In the genomic region with DNA sequence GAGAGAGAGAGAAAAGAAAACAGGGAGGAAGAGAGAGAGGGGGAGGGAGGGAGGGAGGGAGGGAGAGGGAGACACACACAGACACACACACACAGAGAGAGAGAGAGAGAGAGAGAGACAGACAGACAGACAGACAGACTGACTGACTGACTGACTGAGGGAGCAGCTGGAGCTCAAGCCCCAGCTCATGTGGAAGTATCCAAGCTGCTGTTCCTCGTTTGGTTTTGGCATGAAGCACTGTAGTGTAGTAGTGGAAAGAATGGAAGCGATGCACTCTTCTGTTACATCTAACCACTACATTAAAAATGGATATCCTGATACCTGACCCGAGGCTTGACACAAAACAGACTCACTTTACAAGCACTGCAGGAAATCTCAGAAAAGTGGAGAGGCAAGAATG, we compare ENCODE assay signal across 14 mouse cellular contexts. TPM values are rescaled to one million over a fixed set of nuclear protein-coding genes. Genes with fewer than 3 reads are reported as not detected.
DNase-seq lines count a peak whose midpoint lies in the region; ATAC-seq and TF ChIP-seq lines count a peak whose summit lies in the region.
"Had no signal": no experiment of that assay in that cellular context is flagged by ENCODE, and none has a peak within 500 bp of the region (broad histone marks: within the 10 kb centered on the region; RNA-seq: fewer than 3 reads in every experiment).

No protein-coding gene starts in this region.

- no peak overlapping the region for H3K4me3 ChIP-seq in kidney, postnatal 0 days (replicated peaks; ENCODE audit: low read depth, low read length)
- H3K4me3 ChIP-seq in embryonic facial prominence, embryonic 13.5 days: peak overlapping the region; percentile 17
- H3K4me3 ChIP-seq in heart, embryonic 13.5 days: no peak overlapping the region
- no peak overlapping the region for H3K4me3 ChIP-seq in forebrain, embryonic 15.5 days
- H3K4me3 ChIP-seq: forebrain, embryonic 13.5 days; hindbrain, embryonic 15.5 days; neural tube, embryonic 12.5 days had no signal

- H3K27me3 ChIP-seq in kidney, postnatal 0 days (ENCODE audit: insufficient read depth, low read length): no peaks in the 10 kb centered on the region
- H3K27me3 ChIP-seq in embryonic facial prominence, embryonic 13.5 days: no peaks in the 10 kb centered on the region
- no peaks in the 10 kb centered on the region for H3K27me3 ChIP-seq in heart, embryonic 13.5 days (replicated peaks)
- H3K27me3 ChIP-seq in forebrain, embryonic 15.5 days: no peaks in the 10 kb centered on the region
- H3K27me3 ChIP-seq: forebrain, embryonic 13.5 days; hindbrain, embryonic 15.5 days; neural tube, embryonic 12.5 days had no signal

- H3K9ac ChIP-seq in kidney, postnatal 0 days (ENCODE audit: low read depth, low read length): no peak overlapping the region
- 0 out of 2 replicates have a peak overlapping the region, but pooled peaks have one; percentile 27 for H3K9ac ChIP-seq in embryonic facial prominence, embryonic 13.5 days
- 0 out of 2 replicates have a peak overlapping the region, but pooled peaks have one; percentile 54 for H3K9ac ChIP-seq in heart, embryonic 13.5 days
- no peak overlapping the region for H3K9ac ChIP-seq in forebrain, embryonic 15.5 days (replicated peaks)
- H3K9ac ChIP-seq: forebrain, embryonic 13.5 days; hindbrain, embryonic 15.5 days; neural tube, embryonic 12.5 days had no signal

- H3K36me3 ChIP-seq in kidney, postnatal 0 days (ENCODE audit: insufficient read depth, low read length): no peaks in the 10 kb centered on the region
- no peaks in the 10 kb centered on the region for H3K36me3 ChIP-seq in embryonic facial prominence, embryonic 13.5 days
- no peaks in the 10 kb centered on the region for H3K36me3 ChIP-seq in heart, embryonic 13.5 days
- H3K36me3 ChIP-seq in forebrain, embryonic 15.5 days: no peaks in the 10 kb centered on the region
- H3K36me3 ChIP-seq: hindbrain, embryonic 15.5 days; neural tube, embryonic 12.5 days had no signal

- no peaks in the 10 kb centered on the region for H3K9me3 ChIP-seq in kidney, postnatal 0 days (replicated peaks; ENCODE audit: low read length)
- no peaks in the 10 kb centered on the region for H3K9me3 ChIP-seq in embryonic facial prominence, embryonic 13.5 days
- no peaks in the 10 kb centered on the region for H3K9me3 ChIP-seq in heart, embryonic 13.5 days
- H3K9me3 ChIP-seq in forebrain, embryonic 15.5 days: no peaks in the 10 kb centered on the region
- H3K9me3 ChIP-seq: forebrain, embryonic 13.5 days; hindbrain, embryonic 15.5 days; neural tube, embryonic 12.5 days had no signal

- H3K27ac ChIP-seq in kidney, postnatal 0 days: peak overlapping the region; percentile 47; the same call in 1 of the 2 replicates
- peak overlapping the region; percentile 82 for H3K27ac ChIP-seq in embryonic facial prominence, embryonic 13.5 days
- peak overlapping the region; percentile 72 for H3K27ac ChIP-seq in heart, embryonic 13.5 days (replicated peaks)
- H3K27ac ChIP-seq in forebrain, embryonic 15.5 days (replicated peaks): no peak overlapping the region
- H3K27ac ChIP-seq: forebrain, embryonic 13.5 days; hindbrain, embryonic 15.5 days; neural tube, embryonic 12.5 days had no signal

- TF ChIP-seq CTCF in kidney, postnatal 0 days (IDR thresholded peaks at IDR 0.05; ENCODE audit: low read depth): no peak

- H3K4me1 ChIP-seq in kidney, postnatal 0 days (replicated peaks; ENCODE audit: insufficient read depth, low read length): no peaks in the 10 kb centered on the region
- H3K4me1 ChIP-seq in embryonic facial prominence, embryonic 13.5 days: peaks cover 26% of the 10 kb centered on the region; the same call in 1 of the 2 replicates
- H3K4me1 ChIP-seq in heart, embryonic 13.5 days: peaks cover 16% of the 10 kb centered on the region
- H3K4me1 ChIP-seq in forebrain, embryonic 15.5 days: no peaks in the 10 kb centered on the region
- H3K4me1 ChIP-seq: forebrain, embryonic 13.5 days; hindbrain, embryonic 15.5 days; neural tube, embryonic 12.5 days had no signal

- DNase-seq in kidney, postnatal 0 days (ENCODE audit: low spot score): peak; percentile 55
- no peak for DNase-seq in kidney, adult 9 months
- DNase-seq in lung, postnatal 10 days: peak; percentile 42
- DNase-seq in spleen, postnatal 10 days (ENCODE audit: low spot score in 2 of 2): no peak
- DNase-seq in left cerebral cortex, adult 18-20 months (ENCODE audit: low spot score in 2 of 2): no peak
- DNase-seq: cerebellum, adult 18-20 months; thymus, postnatal 4 days had no signal

- no peak overlapping the region for H3K4me2 ChIP-seq in kidney, postnatal 0 days (ENCODE audit: low read length)
- H3K4me2 ChIP-seq in embryonic facial prominence, embryonic 13.5 days: peak overlapping the region; percentile 43
- peak overlapping the region; percentile 9; the same call in 1 of the 2 replicates for H3K4me2 ChIP-seq in heart, embryonic 13.5 days
- H3K4me2 ChIP-seq in forebrain, embryonic 15.5 days (replicated peaks): no peak overlapping the region
- H3K4me2 ChIP-seq: forebrain, embryonic 13.5 days; hindbrain, embryonic 15.5 days; neural tube, embryonic 12.5 days had no signal

- ATAC-seq in kidney, postnatal 0 days (replicated peaks; ENCODE audit: low FRiP score, low read depth): no peak
- peak; percentile 72 for ATAC-seq in embryonic facial prominence, embryonic 13.5 days (ENCODE audit: insufficient number of reproducible peaks, insufficient read depth, low FRiP score, low TSS enrichment, low read depth)
- ATAC-seq in heart, embryonic 13.5 days (ENCODE audit: extremely low read depth, insufficient number of reproducible peaks, low FRiP score, low TSS enrichment): peak; percentile 25; the same call in 1 of the 2 replicates
- ATAC-seq in forebrain, embryonic 15.5 days (replicated peaks): no peak
- ATAC-seq: forebrain, embryonic 13.5 days had no signal

- WGBS in kidney, postnatal 0 days: 39% methylated on average over 3 of the region's 3 CpGs
- 19% methylated on average over 3 of the region's 3 CpGs for WGBS in embryonic facial prominence, embryonic 13.5 days
- WGBS in heart, embryonic 13.5 days: 29% methylated on average over 3 of the region's 3 CpGs
- 72% methylated on average over 3 of the region's 3 CpGs for WGBS in forebrain, embryonic 15.5 days

RNA-seq across cellular contexts. Expression of a gene that starts 1.4 kb away (rescaled TPM):
- polyA plus RNA-seq in kidney, postnatal 0 days (2015; fragmentation: Nextera tagmentation; extraction: Ambion mirVana): 24.9 and 30.2 TPM in 2 replicates
- 62.9 and 89.3 TPM in 2 replicates for polyA plus RNA-seq in embryonic facial prominence, embryonic 13.5 days (2015; fragmentation: Nextera tagmentation; extraction: Ambion mirVana)
- 7.8 and 8.6 TPM in 2 replicates for polyA plus RNA-seq in heart, embryonic 13.5 days (2015; fragmentation: Nextera tagmentation; extraction: Ambion mirVana)
- 0.43 and 0.53 TPM in 2 replicates for polyA plus RNA-seq in forebrain, embryonic 15.5 days (2015; fragmentation: Nextera tagmentation; extraction: Ambion mirVana)
- under 1 TPM; 0.89 to 0.98 TPM for total RNA-seq in left cerebral cortex, adult 18-20 months (2021)
- total RNA-seq: megakaryocyte progenitor cell, adult 5-6 weeks had no signal

RNA-seq across cellular contexts. Expression of a gene that starts 36.6 kb away (rescaled TPM):
- 0.62 and 1.6 TPM in 2 replicates for polyA plus RNA-seq in kidney, postnatal 0 days (2015; fragmentation: Nextera tagmentation; extraction: Ambion mirVana)
- 14.6 and 18.8 TPM in 2 replicates for polyA plus RNA-seq in embryonic facial prominence, embryonic 13.5 days (2015; fragmentation: Nextera tagmentation; extraction: Ambion mirVana)
- polyA plus RNA-seq in heart, embryonic 13.5 days (2015; fragmentation: Nextera tagmentation; extraction: Ambion mirVana): 0.56 and 0.64 TPM in 2 replicates
- polyA plus RNA-seq in forebrain, embryonic 15.5 days (2015; fragmentation: Nextera tagmentation; extraction: Ambion mirVana): 0.47 and 0.66 TPM in 2 replicates
- total RNA-seq in left cerebral cortex, adult 18-20 months (2021): 1 to 10 TPM; 2.2 to 2.4 TPM

RNA-seq across cellular contexts. Expression of a gene that starts 41.0 kb away (rescaled TPM):
- 2.5 TPM in 2 replicates for polyA plus RNA-seq in kidney, postnatal 0 days (2015; fragmentation: Nextera tagmentation; extraction: Ambion mirVana)
- polyA plus RNA-seq in embryonic facial prominence, embryonic 13.5 days (2015; fragmentation: Nextera tagmentation; extraction: Ambion mirVana): 1.3 and 1.4 TPM in 2 replicates
- polyA plus RNA-seq in heart, embryonic 13.5 days (2015; fragmentation: Nextera tagmentation; extraction: Ambion mirVana): 2.7 and 3.2 TPM in 2 replicates
- polyA plus RNA-seq in forebrain, embryonic 15.5 days (2015; fragmentation: Nextera tagmentation; extraction: Ambion mirVana): 1.4 and 2.1 TPM in 2 replicates
- 1 to 10 TPM; 2.8 to 3.1 TPM for total RNA-seq in left cerebral cortex, adult 18-20 months (2021)

RNA-seq across cellular contexts. Expression of a gene that starts 52.5 kb away (rescaled TPM):
- polyA plus RNA-seq in kidney, postnatal 0 days (2015; fragmentation: Nextera tagmentation; extraction: Ambion mirVana): 0.54 and 0.66 TPM in 2 replicates
- 1.4 and 2.7 TPM in 2 replicates for polyA plus RNA-seq in embryonic facial prominence, embryonic 13.5 days (2015; fragmentation: Nextera tagmentation; extraction: Ambion mirVana)
- 0.72 and 1.1 TPM in 2 replicates for polyA plus RNA-seq in heart, embryonic 13.5 days (2015; fragmentation: Nextera tagmentation; extraction: Ambion mirVana)
- polyA plus RNA-seq in forebrain, embryonic 15.5 days (2015; fragmentation: Nextera tagmentation; extraction: Ambion mirVana): 0.59 and 0.65 TPM in 2 replicates
- 1 to 10 TPM; 1.5 to 2.3 TPM for total RNA-seq in left cerebral cortex, adult 18-20 months (2021)

Comparison
In these comparisons a context has a peak if more than half of its experiments do, and no peak if none do; other contexts are left out.
1. DNase-seq: peak in kidney, postnatal 0 days (single experiment) and lung, postnatal 10 days (single experiment); none in kidney, adult 9 months (single experiment), spleen, postnatal 10 days (0 of 2) and left cerebral cortex, adult 18-20 months (0 of 2).
2. ATAC-seq: peak in embryonic facial prominence, embryonic 13.5 days (single experiment) and heart, embryonic 13.5 days (single experiment); none in kidney, postnatal 0 days (single experiment) and forebrain, embryonic 15.5 days (single experiment).
3. H3K4me2 ChIP-seq: peak in embryonic facial prominence, embryonic 13.5 days (single experiment) and heart, embryonic 13.5 days (single experiment); none in kidney, postnatal 0 days (single experiment) and forebrain, embryonic 15.5 days (single experiment).
4. H3K9ac ChIP-seq: peak in embryonic facial prominence, embryonic 13.5 days (single experiment) and heart, embryonic 13.5 days (single experiment); none in kidney, postnatal 0 days (single experiment) and forebrain, embryonic 15.5 days (single experiment).